Mouse (Mus musculus): ENCODE measurements around the gene Glipr2.

GRCm38 (mm10) chr4:44025570-44025969, 68.4 kb downstream of the Glipr2 start:
- TF ChIP-seq MEF2A (IDR thresholded peaks at IDR 0.05; ENCODE audit: borderline replicate concordance, low read depth, low read length), result no peak
- no peak for TF ChIP-seq MAZ (IDR thresholded peaks at IDR 0.05; ENCODE audit: low read depth, low read length)
- TF ChIP-seq ZKSCAN1 (IDR thresholded peaks at IDR 0.05; ENCODE audit: borderline replicate concordance, low read depth, low read length), result no peak
- no peak for TF ChIP-seq MYC (IDR thresholded peaks at IDR 0.05; ENCODE audit: low read depth, low read length)
- no peak for TF ChIP-seq CTCF (conservative IDR thresholded peaks at IDR 0.05 in 1 of 2, IDR thresholded peaks at IDR 0.05 in 1 of 2; ENCODE audit: low read depth in 2 of 2, low read length in 2 of 2)
- no peak for TF ChIP-seq EP300 (IDR thresholded peaks at IDR 0.05; ENCODE audit: low read length)
- no peak for TF ChIP-seq POLR2A (IDR thresholded peaks at IDR 0.05; ENCODE audit: low read depth, low read length)

Measured in CH12.LX (cell line).